Mouse (Mus musculus) stomach, postnatal 0 days (tissue): ENCODE measurements at regions not wholly inside any gene's neighbourhood (a gene's known extent, or its start where the extent isn't known, plus 50 kb on each side); places are given as distances from the start of the nearest gene placed in this dataset.

ENCODE experiments used
- CTCF ChIP-seq: IDR thresholded peaks from 2 replicates; pipeline ENCODE4 v1.5.1; 2016; ENCODE audit warnings: antibody characterized with exemption, low read depth, mild to moderate bottlenecking, moderate library complexity
- EP300 ChIP-seq: optimal IDR thresholded peaks from 2 replicates; pipeline ENCODE3; 2016; ENCODE audit warnings: antibody characterized with exemption

DNA sequence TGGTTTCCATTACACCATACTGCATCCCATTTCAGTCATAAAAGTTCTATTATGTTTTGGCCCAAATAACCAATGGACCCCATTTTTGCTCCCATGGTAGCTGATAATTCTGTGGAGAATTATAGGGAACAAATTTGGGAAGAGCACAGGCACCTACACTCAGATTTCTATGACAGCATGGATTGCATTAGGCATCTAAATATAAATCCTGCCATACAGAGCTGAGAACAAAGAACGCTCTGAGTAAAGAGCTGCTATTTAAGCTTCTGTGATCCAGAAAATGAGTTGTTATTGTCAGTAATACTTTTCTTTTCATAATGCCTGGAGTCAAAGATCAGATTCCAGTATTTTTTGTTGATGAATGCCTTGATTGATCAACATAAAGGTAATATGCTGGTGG is 93.0 kb upstream of the Gm12695 start:
- TF ChIP-seq CTCF = no peak
- no peak for TF ChIP-seq EP300
